In genomic region chr3:54016877-54017276, GRCm38 (mm10) we compare ENCODE assay signal across 18 mouse cellular contexts.
"Had no signal": no experiment of that assay in that cellular context is flagged by ENCODE, and none has a peak within 500 bp of the region (broad histone marks: within the 10 kb centered on the region; RNA-seq: fewer than 3 reads in every experiment).

No protein-coding gene starts in this region.

- H3K27me3 ChIP-seq: limb, embryonic 12.5 days; limb, embryonic 15.5 days; midbrain, embryonic 15.5 days; neural tube, embryonic 13.5 days had no signal

- DNase-seq: kidney, postnatal 25 days; left cerebral cortex, postnatal 4 days; liver, postnatal 0 days; lung, embryonic 14.5 days; retina, postnatal 1 day; right cerebral cortex, postnatal 25 days; thymus, adult 2 months; thymus, postnatal 25 days had no signal

- H3K9ac ChIP-seq: limb, embryonic 12.5 days; limb, embryonic 15.5 days; liver, embryonic 14.5 days; liver, postnatal 0 days; lung, embryonic 14.5 days; midbrain, embryonic 12.5 days; midbrain, embryonic 15.5 days; neural tube, embryonic 13.5 days had no signal

- ATAC-seq: intestine, postnatal 0 days; liver, postnatal 0 days; lung, postnatal 0 days; midbrain, embryonic 15.5 days had no signal

- H3K4me3 ChIP-seq: limb, embryonic 12.5 days; limb, embryonic 15.5 days; midbrain, embryonic 12.5 days; midbrain, embryonic 15.5 days; neural tube, embryonic 13.5 days had no signal

- H3K36me3 ChIP-seq: limb, embryonic 12.5 days; limb, embryonic 15.5 days; midbrain, embryonic 12.5 days; midbrain, embryonic 15.5 days; neural tube, embryonic 13.5 days had no signal

- H3K27ac ChIP-seq: limb, embryonic 12.5 days; limb, embryonic 15.5 days; liver, embryonic 14.5 days; macrophage; midbrain, embryonic 12.5 days; midbrain, embryonic 15.5 days; neural tube, embryonic 13.5 days had no signal

- H3K4me1 ChIP-seq: limb, embryonic 12.5 days; limb, embryonic 15.5 days had no signal

- H3K4me2 ChIP-seq: limb, embryonic 12.5 days; limb, embryonic 15.5 days; liver, embryonic 11.5 days; lung, embryonic 14.5 days; midbrain, embryonic 12.5 days; midbrain, embryonic 15.5 days; neural tube, embryonic 13.5 days had no signal

- H3K9me3 ChIP-seq: limb, embryonic 12.5 days; limb, embryonic 15.5 days; midbrain, embryonic 12.5 days; midbrain, embryonic 15.5 days; neural tube, embryonic 13.5 days had no signal
